Mouse (Mus musculus) MEL (cell line): ENCODE results near the gene Grb2. TPM values are rescaled to one million over a fixed set of nuclear protein-coding genes. Genes with fewer than 3 reads are reported as not detected.

ENCODE experiments used
- DNase-seq: peaks from one replicate; pipeline ENCODE4 v3.0.0; 2011; ENCODE audit warnings: low read depth, low spot score
- H3K27ac ChIP-seq: 2 replicates; pipeline ENCODE4 v1.5.1; 2012; ENCODE audit warnings: low read depth, mild to moderate bottlenecking, control low read depth, low read length, moderate library complexity; ENCODE audit not compliant: control insufficient read depth
- H3K27me3 ChIP-seq, 2 experiments: fragments of 150-350 bp in 1 of 2; sonication (generic) in 1 of 2; 2 replicates each; pipeline ENCODE4 v1.6.1; 2012; ENCODE audit warnings: low read length in 2 of 2, mild to moderate bottlenecking in 2 of 2, improper control_type of control experiment in 1 of 2, moderate library complexity in 1 of 2; ENCODE audit not compliant: insufficient read depth in 2 of 2, control insufficient read depth in 1 of 2
- H3K36me3 ChIP-seq, 2 experiments: 2 replicates each; pipeline ENCODE4 v1.6.1; 2012 to 2014; ENCODE audit warnings: low read length in 2 of 2, improper control_type of control experiment in 1 of 2, inconsistent platforms in 1 of 2, mild to moderate bottlenecking in 1 of 2; ENCODE audit not compliant: insufficient read depth in 2 of 2, control insufficient read depth in 1 of 2
- H3K4me1 ChIP-seq, 2 experiments: fragments of 150-350 bp in 1 of 2; sonication (generic) in 1 of 2; 2 replicates each; pipeline ENCODE4 v1.6.1; 2012; ENCODE audit warnings: low read length in 2 of 2, improper control_type of control experiment in 1 of 2, mild to moderate bottlenecking in 1 of 2; ENCODE audit not compliant: insufficient read depth in 2 of 2, control insufficient read depth in 1 of 2
- H3K4me3 ChIP-seq, 2 experiments: fragments of 150-350 bp in 1 of 2; sonication (generic) in 1 of 2; 2 replicates each; pipeline ENCODE4 v1.5.1; 2012; ENCODE audit warnings: low read depth in 2 of 2, low read length in 2 of 2, mild to moderate bottlenecking in 2 of 2, moderate library complexity in 2 of 2, control low read depth in 1 of 2, improper control_type of control experiment in 1 of 2; ENCODE audit not compliant: control insufficient read depth in 1 of 2, insufficient read depth in 1 of 2
- H3K79me2 ChIP-seq: 2 replicates; pipeline ENCODE4 v1.6.1; 2012; ENCODE audit warnings: mild to moderate bottlenecking, low read length, moderate library complexity; ENCODE audit not compliant: control insufficient read depth, poor library complexity, insufficient read depth
- H3K9ac ChIP-seq: 2 replicates; pipeline ENCODE4 v1.6.1; 2012; ENCODE audit warnings: low read depth, mild to moderate bottlenecking, control low read depth, low read length, moderate library complexity; ENCODE audit not compliant: control insufficient read depth, poor library complexity, severe bottlenecking
- H3K9me3 ChIP-seq: fragments of 150-350 bp; sonication (generic); replicated peaks from 2 replicates; pipeline ENCODE4 v1.6.1; 2012; ENCODE audit warnings: mild to moderate bottlenecking, low read length, improper control_type of control experiment, moderate library complexity; ENCODE audit not compliant: insufficient read depth
- BHLHE40 ChIP-seq: IDR thresholded peaks from 2 replicates; pipeline ENCODE4 v1.6.1; 2012; ENCODE audit warnings: low read depth, mild to moderate bottlenecking, inconsistent platforms, low read length, improper control_type of control experiment, borderline replicate concordance
- CHD1 ChIP-seq: IDR thresholded peaks from 2 replicates; pipeline ENCODE4 v1.6.1; 2012; ENCODE audit warnings: low read depth, mild to moderate bottlenecking, inconsistent platforms, low read length, improper control_type of control experiment
- CTCF ChIP-seq, 3 experiments: IDR thresholded peaks in 2 of 3; conservative IDR thresholded peaks in 1 of 3; 2 replicates each; pipeline ENCODE4 v1.5.1; 2011 to 2012; ENCODE audit warnings: low read length in 3 of 3, low read depth in 2 of 3, mild to moderate bottlenecking in 2 of 3, improper control_type of control experiment in 1 of 3, inconsistent platforms in 1 of 3, mixed read lengths in 1 of 3, moderate library complexity in 1 of 3; ENCODE audit not compliant: control insufficient read depth in 1 of 3, insufficient read depth in 1 of 3, poor library complexity in 1 of 3, severe bottlenecking in 1 of 3
- ETS1 ChIP-seq: IDR thresholded peaks from 2 replicates; pipeline ENCODE4 v1.6.1; 2012; ENCODE audit warnings: low read depth, mild to moderate bottlenecking, inconsistent platforms, low read length, improper control_type of control experiment, moderate library complexity
- GABPA ChIP-seq: IDR thresholded peaks from 2 replicates; pipeline ENCODE4 v1.6.1; 2012; ENCODE audit warnings: low read depth, mild to moderate bottlenecking, inconsistent platforms, low read length, improper control_type of control experiment, moderate library complexity
- GATA1 ChIP-seq: IDR thresholded peaks from 2 replicates; pipeline ENCODE4 v1.6.1; 2011; ENCODE audit warnings: low read depth, low read length, improper control_type of control experiment
- MAX ChIP-seq: IDR thresholded peaks from 2 replicates; pipeline ENCODE4 v1.6.1; 2011; ENCODE audit warnings: low read length, improper control_type of control experiment
- MXI1 ChIP-seq: IDR thresholded peaks from 2 replicates; pipeline ENCODE4 v1.6.1; 2011; ENCODE audit warnings: mild to moderate bottlenecking, low read depth, low read length, improper control_type of control experiment
- MYB ChIP-seq: IDR thresholded peaks from 2 replicates; pipeline ENCODE4 v1.6.1; 2011; ENCODE audit warnings: mild to moderate bottlenecking, low read depth, low read length, improper control_type of control experiment
- NELFE ChIP-seq: IDR thresholded peaks from 2 replicates; pipeline ENCODE4 v1.6.1; 2011; ENCODE audit warnings: low read depth, low read length, improper control_type of control experiment
- NRF1 ChIP-seq: IDR thresholded peaks from 2 replicates; pipeline ENCODE4 v1.6.1; 2014; ENCODE audit warnings: low read depth, mild to moderate bottlenecking, inconsistent platforms, low read length, improper control_type of control experiment, moderate library complexity; ENCODE audit not compliant: poor library complexity, insufficient read depth, severe bottlenecking
- RAD21 ChIP-seq: IDR thresholded peaks from 2 replicates; pipeline ENCODE4 v1.6.1; 2011; ENCODE audit warnings: mild to moderate bottlenecking, low read depth, low read length, improper control_type of control experiment
- RCOR1 ChIP-seq: IDR thresholded peaks from 2 replicates; pipeline ENCODE4 v1.6.1; 2012; ENCODE audit warnings: low read depth, mild to moderate bottlenecking, inconsistent platforms, low read length, improper control_type of control experiment
- SIN3A ChIP-seq: IDR thresholded peaks from 2 replicates; pipeline ENCODE4 v1.6.1; 2012; ENCODE audit warnings: low read length, improper control_type of control experiment, inconsistent platforms
- TCF12 ChIP-seq: IDR thresholded peaks from 2 replicates; pipeline ENCODE4 v1.6.1; 2014; ENCODE audit warnings: low read depth, mild to moderate bottlenecking, inconsistent platforms, low read length, improper control_type of control experiment, moderate library complexity
- UBTF ChIP-seq: IDR thresholded peaks from 2 replicates; pipeline ENCODE4 v1.6.1; 2012; ENCODE audit warnings: low read depth, mild to moderate bottlenecking, inconsistent platforms, low read length, improper control_type of control experiment, moderate library complexity, borderline replicate concordance; ENCODE audit not compliant: insufficient read depth
- USF1 ChIP-seq: IDR thresholded peaks from 2 replicates; pipeline ENCODE4 v1.6.1; 2014; ENCODE audit warnings: low read depth, mild to moderate bottlenecking, inconsistent platforms, low read length, improper control_type of control experiment, moderate library complexity
- ZKSCAN1 ChIP-seq: IDR thresholded peaks from 2 replicates; pipeline ENCODE4 v1.6.1; 2012; ENCODE audit warnings: low read depth, mild to moderate bottlenecking, inconsistent platforms, low read length, improper control_type of control experiment, moderate library complexity
- ZNF384 ChIP-seq: IDR thresholded peaks from 2 replicates; pipeline ENCODE4 v1.6.1; 2012; ENCODE audit warnings: low read depth, mild to moderate bottlenecking, inconsistent platforms, low read length, improper control_type of control experiment
- polyA plus RNA-seq, 2 experiments: library from polyadenylated mRNA; stranded (reverse) in 1 of 2; unstranded in 1 of 2; fragments of >175 nt in 1 of 2; fragments of >200 nt in 1 of 2; gene quantifications; 2 replicates each; pipeline versions ENCODE4 v1.2.1 to v1.2.4; 2012; ENCODE audit warnings: low replicate concordance in 2 of 2, low read depth in 1 of 2; ENCODE audit not compliant: insufficient read length in 2 of 2, insufficient read depth in 1 of 2, missing spikeins in 1 of 2
- total RNA-seq: library from RNA; depleted of rRNA; stranded (reverse); fragments of 300-350 nt; gene quantifications from 2 replicates; pipeline ENCODE4 v1.2.3, GENCODE M21; 2012

Gene Grb2
- total and polyA plus RNA-seq, 3 experiments = 75.3 to 261 TPM; not detected in 1

GRCm38 (mm10) chr11:115630532-115631504, 77.6 kb downstream of the Grb2 start (continued):
- peak; percentile 48; the same call in 1 of the 2 replicates for TF ChIP-seq MAX
- TF ChIP-seq ZKSCAN1 = peak; percentile 74; the same call in 1 of the 2 replicates
- no peak; the same call in 1 of the 2 replicates for TF ChIP-seq RAD21
- TF ChIP-seq ZNF384 = peak; percentile 99
- TF ChIP-seq TCF12 = peak; percentile 32; the same call in 1 of the 2 replicates
- TF ChIP-seq, all 39 proteins: peak for 22

- Histone ChIP-seq H3K36me3 (peaks cover 0 to 9% of the 10 kb centered on the region in 2 experiments; a peak in 2 of 4 replicates), H3K27ac (no peak overlapping the region), H3K9ac (no peak overlapping the region), H3K79me2 (peaks cover 21% of the 10 kb centered on the region), H3K9me3 (no peaks in the 10 kb centered on the region), H3K4me1 (peaks cover 6 to 29% of the 10 kb centered on the region in 2 experiments), H3K27me3 (no peaks in the 10 kb centered on the region), H3K4me3 (no peak overlapping the region)
- DNase-seq = no peak
- TF ChIP-seq MYB (no peak), MXI1 (no peak), ETS1 (no peak), CTCF (IDR thresholded peaks at IDR 0.05 in 2 of 3, conservative IDR thresholded peaks at IDR 0.05 in 1 of 3; ENCODE audit: control insufficient read depth in 1 of 3, insufficient read depth in 1 of 3, low read depth in 2 of 3, low read length in 3 of 3, poor library complexity in 1 of 3, severe bottlenecking in 1 of 3) (no peak), TCF12 (no peak), RCOR1 (no peak), CHD1 (no peak), GABPA (no peak), GATA1 (no peak), NELFE (no peak), USF1 (no peak), SIN3A (no peak), UBTF (no peak), BHLHE40 (no peak), NRF1 (no peak)
Observed at GRCm38 (mm10) chr11:115629734-115630531, 78.5 kb downstream of the Grb2 start.
